Mouse (Mus musculus) T-helper 1 cell (primary cell): Measurements from ENCODE around the gene Gtf2i.

ENCODE experiments used
- in situ Hi-C: fragments of 300-600 bp; cut with MboI, MseI; formaldehyde crosslinking; loops from one replicate; pipeline ENCODE4 v1.15.1; 2025; ENCODE audit warnings: high pct_unique_total_duplicates

Gene Gtf2i

DNA sequence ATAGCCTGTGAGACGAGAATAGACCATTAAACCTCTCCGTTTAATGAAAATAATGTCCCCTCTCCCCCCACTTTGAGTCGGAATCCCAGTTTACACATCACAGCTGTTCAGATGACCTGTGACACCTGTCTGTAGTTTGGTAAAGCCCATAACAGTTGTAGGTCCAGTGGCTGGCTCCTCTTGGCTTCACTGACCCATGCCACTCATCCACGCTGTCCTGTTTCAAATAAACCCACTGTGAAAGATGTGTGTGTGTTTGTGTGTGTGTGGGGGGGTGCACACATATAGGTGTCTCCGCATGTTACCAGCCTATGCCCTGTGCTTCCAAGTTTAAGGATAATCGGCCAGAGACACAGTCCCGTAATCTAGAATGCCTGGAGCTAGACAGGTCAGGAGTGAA is 96.7 kb downstream of the Gtf2i start:
- in situ Hi-C loops = no loop called here

DNA sequence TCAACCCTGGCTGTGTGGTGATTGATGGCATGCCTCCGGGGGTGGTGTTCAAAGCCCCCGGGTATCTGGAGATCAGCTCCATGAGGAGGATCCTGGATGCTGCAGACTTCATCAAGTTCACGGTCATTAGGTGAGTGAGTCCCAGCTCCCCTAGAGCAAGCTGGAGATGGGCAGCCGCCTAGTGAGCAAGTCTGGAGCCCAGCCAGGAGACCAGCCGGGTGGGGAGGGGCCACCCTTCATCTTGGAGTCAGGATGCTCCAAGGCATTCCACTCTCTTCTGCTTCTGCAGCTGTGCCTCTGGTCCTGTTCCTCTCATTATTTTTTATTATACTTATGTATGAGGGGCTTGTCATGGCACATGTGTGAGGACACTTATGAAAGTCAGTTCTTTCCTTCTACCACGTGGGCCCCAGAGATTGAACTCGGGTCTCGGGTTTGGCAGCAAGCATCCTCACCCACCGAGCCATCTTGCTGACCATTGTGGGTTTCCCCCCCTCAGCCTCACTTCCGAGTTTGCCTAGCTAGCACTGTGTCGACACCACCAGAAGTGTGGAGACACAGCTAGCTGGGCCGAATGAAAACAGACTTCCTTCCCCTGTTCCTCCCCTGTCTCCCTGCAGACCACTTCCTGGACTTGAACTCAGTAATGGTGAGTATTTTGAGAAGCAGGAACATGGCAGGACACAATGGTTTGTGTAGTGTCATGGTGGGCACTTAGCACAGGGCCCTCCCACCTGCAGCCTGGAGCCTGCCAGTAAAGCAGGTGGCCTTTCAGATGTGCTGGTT is 100.3 kb downstream of the Gtf2i start:
- in situ Hi-C loops = no loop called here

DNA sequence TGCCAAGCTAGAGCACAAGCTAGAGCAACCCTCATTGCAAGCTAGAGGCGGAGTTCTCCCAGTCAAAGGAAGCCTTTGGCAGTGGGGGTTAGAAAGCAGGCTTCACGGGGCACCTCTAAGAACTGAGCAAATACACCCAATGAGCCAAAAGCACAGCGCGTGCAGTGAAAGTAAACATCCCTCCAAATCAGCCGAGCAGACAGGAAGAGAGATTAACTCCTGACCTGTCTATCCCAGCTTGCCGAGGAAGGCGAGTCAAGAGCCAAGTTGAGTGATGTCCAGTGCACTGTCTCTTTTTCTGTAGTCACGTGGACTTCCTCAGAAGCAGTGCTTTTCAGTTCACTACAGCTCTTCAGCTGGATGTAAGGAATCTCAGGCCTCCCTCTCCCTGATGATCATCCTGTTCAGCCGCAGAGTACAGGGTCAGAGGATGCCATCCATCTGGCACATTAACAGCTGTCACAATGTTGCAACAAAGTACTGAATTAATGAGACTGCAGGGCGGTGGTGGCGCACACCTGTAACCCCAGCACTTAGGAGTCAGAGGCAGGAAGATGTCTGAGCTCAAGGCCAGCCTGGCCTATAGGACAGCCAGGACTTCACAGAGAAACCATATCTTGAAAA is 104.5 kb downstream of the Gtf2i start:
- in situ Hi-C loops = no loop called here

DNA sequence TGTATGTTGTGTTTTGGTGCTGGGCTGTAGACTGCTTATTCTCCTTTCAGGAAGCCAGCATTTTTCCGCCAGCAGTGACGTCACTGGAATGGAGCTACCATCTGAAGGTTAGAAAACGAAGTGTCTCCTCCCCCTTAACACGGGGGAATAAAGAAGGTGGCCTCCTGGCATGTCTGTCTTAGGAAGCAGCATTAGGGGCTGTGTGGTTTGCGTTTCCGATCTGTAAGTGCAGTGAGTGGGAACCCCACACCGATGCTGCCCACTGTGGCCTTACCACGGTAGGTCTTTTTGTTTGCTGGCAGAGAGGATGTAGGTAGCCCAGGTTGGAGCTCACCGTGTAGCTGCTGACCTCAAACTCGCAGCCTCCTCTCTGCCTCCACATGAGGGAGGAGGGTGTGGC is 107.8 kb downstream of the Gtf2i start:
- in situ Hi-C loops = no loop called here

DNA sequence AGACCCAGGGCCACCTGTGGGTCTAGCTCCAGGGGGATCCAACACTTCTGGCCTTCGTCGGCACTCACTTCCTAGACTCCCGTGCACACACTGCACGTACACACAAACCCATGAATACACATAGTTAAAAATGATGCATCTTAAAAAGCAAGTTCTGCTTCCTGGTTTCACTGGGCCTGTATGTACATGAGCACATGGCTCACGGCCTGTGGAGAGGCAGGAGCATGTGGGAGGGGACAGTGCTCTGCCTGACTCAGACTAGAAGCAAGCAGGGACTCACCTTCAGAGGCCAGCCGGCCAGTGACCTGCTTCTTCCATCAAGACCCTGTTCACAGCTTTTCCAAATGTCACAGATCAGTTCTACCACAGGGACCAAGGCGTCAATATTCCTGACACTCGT is 120.9 kb downstream of the Gtf2i start:
- in situ Hi-C loops = loop anchor here (5.0 kb wide), 1 partner anchor 289 kb away; no protein-coding TSS in a partner anchor

DNA sequence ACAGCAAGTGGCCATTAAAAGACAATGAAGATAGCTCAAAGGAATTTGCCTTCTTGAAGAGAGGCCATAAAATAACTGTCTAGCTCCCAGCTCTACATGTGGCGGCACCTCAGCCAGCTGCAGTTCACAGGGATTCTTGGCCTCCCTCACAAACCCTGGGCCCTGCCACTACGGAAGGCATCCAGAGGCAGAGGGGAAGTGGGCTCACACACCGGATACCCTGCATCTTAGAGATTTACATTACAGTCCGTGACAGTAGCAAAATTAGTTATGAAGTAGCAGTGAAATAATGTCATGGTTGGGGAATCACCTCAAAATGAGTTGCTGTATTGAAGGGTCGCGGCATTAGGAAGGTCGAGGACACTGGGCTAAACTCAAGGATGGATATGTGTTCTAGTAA is 126.0 kb downstream of the Gtf2i start:
- in situ Hi-C loops = loop anchor here (5.0 kb wide), 2 partner anchors 34 to 154 kb away; no protein-coding TSS in a partner anchor
